Mouse (Mus musculus): ENCODE results near the gene Ripor3.

The Ripor3 gene

DNA sequence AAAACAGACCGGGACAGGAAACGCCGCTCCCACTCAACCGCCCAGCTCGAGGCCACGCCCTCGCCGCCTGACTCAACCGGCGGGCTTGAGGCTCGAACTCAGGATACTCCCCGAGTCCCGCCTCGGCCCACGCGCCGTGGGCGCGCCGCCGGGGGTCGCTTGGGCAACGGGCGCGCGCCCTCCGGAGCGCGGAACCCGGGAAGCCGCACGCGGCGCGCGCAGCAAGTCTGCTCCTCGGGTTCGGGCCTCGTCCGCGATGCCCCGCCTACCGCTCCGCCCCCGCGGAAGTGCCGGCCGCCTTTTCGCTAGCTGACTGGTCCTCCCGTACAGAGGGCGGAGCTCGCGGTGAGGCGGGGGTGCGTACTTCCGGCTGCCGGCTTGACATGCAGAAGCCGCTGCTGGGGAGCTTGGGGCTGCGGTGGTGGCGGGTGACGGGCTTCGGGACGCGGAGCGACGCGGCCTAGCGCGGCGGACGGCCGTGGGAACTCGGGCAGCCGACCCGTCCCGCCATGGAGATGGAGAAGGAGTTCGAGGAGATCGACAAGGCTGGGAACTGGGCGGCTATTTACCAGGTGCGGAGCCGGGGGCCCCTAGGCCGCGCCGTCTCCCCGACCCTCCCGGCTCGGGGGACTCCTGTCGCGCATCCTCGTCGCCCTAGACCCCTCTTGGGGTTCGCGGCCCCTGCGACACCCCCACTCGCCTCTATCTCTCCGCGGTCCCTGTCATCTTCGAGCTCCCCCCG lies 78.3 kb downstream of the Ripor3 start, which contains the start of gene Ptpn1:
Gene Ptpn1, plus strand, starts transcription at position 73 of the 742 bp plus-strand sequence.
- DNase-seq (ENCODE audit: low spot score), result peak; percentile 91

- DNase-seq (ENCODE audit: low spot score), result no peak
These were observed 79.4 kb downstream of the Ripor3 start for GRCm38 (mm10) chr2:167930975-167931374.
